8 mouse cellular contexts compared by ENCODE assay signal in genomic region chr10:85044732-85045720, GRCm38 (mm10). TPM values are rescaled to one million over a fixed set of nuclear protein-coding genes. Genes with fewer than 3 reads are reported as not detected.
A peak's percentile ranks its signal among the peaks of the same experiment; 100 is the strongest.
DNase-seq lines count a peak whose midpoint lies in the region; ATAC-seq lines count a peak whose summit lies in the region.

No protein-coding gene starts in this region.

- peak overlapping the region; percentile 51 for H3K4me3 ChIP-seq in embryonic facial prominence, embryonic 10.5 days
- H3K4me3 ChIP-seq in heart, embryonic 10.5 days = peak overlapping the region; percentile 57
- peak overlapping the region; percentile 25 for H3K4me3 ChIP-seq in kidney, embryonic 14.5 days (ENCODE audit: low read length)
- peak overlapping the region; percentile 37 for H3K4me3 ChIP-seq in liver, embryonic 12.5 days

- peak; percentile 22 to 33 for DNase-seq in adrenal gland, adult 18-20 months (ENCODE audit: low spot score in 2 of 2)
- DNase-seq in embryonic facial prominence, embryonic 10.5 days (ENCODE audit: low spot score) = peak; percentile 72
- no peak for DNase-seq in heart, embryonic 10.5 days (ENCODE audit: low spot score)
- peak; percentile 54 for DNase-seq in naive thymus-derived CD4-positive, alpha-beta T cell, adult 2 months (ENCODE audit: low read depth)
- DNase-seq in thymus, postnatal 14 days = peak; percentile 61

- 9% methylated on average over 24 of the region's 24 CpGs for WGBS in embryonic facial prominence, embryonic 10.5 days
- WGBS in heart, embryonic 10.5 days = 6% methylated on average over 24 of the region's 24 CpGs
- WGBS in kidney, embryonic 14.5 days = 11% methylated on average over 24 of the region's 24 CpGs
- 10% methylated on average over 24 of the region's 24 CpGs for WGBS in liver, embryonic 12.5 days (ENCODE audit: insufficient replicate concordance)

- H3K36me3 ChIP-seq in embryonic facial prominence, embryonic 10.5 days (replicated peaks) = no peaks in the 10 kb centered on the region
- no peaks in the 10 kb centered on the region for H3K36me3 ChIP-seq in heart, embryonic 10.5 days
- no peaks in the 10 kb centered on the region for H3K36me3 ChIP-seq in kidney, embryonic 14.5 days (ENCODE audit: control insufficient read depth, insufficient read depth, low read length)
- H3K36me3 ChIP-seq in liver, embryonic 12.5 days = no peaks in the 10 kb centered on the region

- peak overlapping the region; percentile 44 for H3K9ac ChIP-seq in kidney, embryonic 14.5 days (ENCODE audit: low read depth, low read length)
- peak overlapping the region; percentile 29; the same call in 1 of the 2 replicates for H3K9ac ChIP-seq in liver, embryonic 12.5 days

- H3K27me3 ChIP-seq in embryonic facial prominence, embryonic 10.5 days (replicated peaks; ENCODE audit: low read depth, poor library complexity, severe bottlenecking) = peaks cover 26% of the 10 kb centered on the region; the same call in 1 of the 2 replicates
- H3K27me3 ChIP-seq in heart, embryonic 10.5 days (ENCODE audit: insufficient read depth, poor library complexity, severe bottlenecking) = no peaks in the 10 kb centered on the region
- H3K27me3 ChIP-seq in kidney, embryonic 14.5 days (ENCODE audit: control insufficient read depth, insufficient read depth, low read length) = no peaks in the 10 kb centered on the region
- H3K27me3 ChIP-seq in liver, embryonic 12.5 days (replicated peaks) = no peaks in the 10 kb centered on the region

- peak overlapping the region; percentile 46 for H3K4me2 ChIP-seq in kidney, embryonic 14.5 days (replicated peaks; ENCODE audit: low read depth, low read length)
- H3K4me2 ChIP-seq in liver, embryonic 12.5 days = peak overlapping the region; percentile 64

- no peaks in the 10 kb centered on the region for H3K9me3 ChIP-seq in embryonic facial prominence, embryonic 10.5 days
- H3K9me3 ChIP-seq in heart, embryonic 10.5 days = no peaks in the 10 kb centered on the region
- no peaks in the 10 kb centered on the region for H3K9me3 ChIP-seq in kidney, embryonic 14.5 days (ENCODE audit: control insufficient read depth, low read length)
- no peaks in the 10 kb centered on the region; the same call in 1 of the 2 replicates for H3K9me3 ChIP-seq in liver, embryonic 12.5 days (replicated peaks)

- ATAC-seq in CD4-positive, CD25-positive, alpha-beta regulatory T cell, adult 4 months = peak; percentile 67
- ATAC-seq in kidney, embryonic 14.5 days (ENCODE audit: low FRiP score, low TSS enrichment) = peak; percentile 41; the same call in 1 of the 2 replicates
- no peak for ATAC-seq in liver, embryonic 12.5 days

- peaks cover 17% of the 10 kb centered on the region for H3K4me1 ChIP-seq in embryonic facial prominence, embryonic 10.5 days
- H3K4me1 ChIP-seq in heart, embryonic 10.5 days = peaks cover 5% of the 10 kb centered on the region
- peaks cover 6% of the 10 kb centered on the region; the same call in 1 of the 2 replicates for H3K4me1 ChIP-seq in kidney, embryonic 14.5 days (ENCODE audit: control insufficient read depth, insufficient read depth, low read length)
- H3K4me1 ChIP-seq in liver, embryonic 12.5 days = peaks cover 9% of the 10 kb centered on the region; the same call in 1 of the 2 replicates

- peak overlapping the region; percentile 78 for H3K27ac ChIP-seq in embryonic facial prominence, embryonic 10.5 days (replicated peaks)
- peak overlapping the region; percentile 86 for H3K27ac ChIP-seq in heart, embryonic 10.5 days
- no peak overlapping the region for H3K27ac ChIP-seq in kidney, embryonic 14.5 days (ENCODE audit: low read depth, low read length)
- no peak overlapping the region for H3K27ac ChIP-seq in liver, embryonic 12.5 days

RNA-seq across cellular contexts. Expression of gene Fhl4, which starts 57.3 kb away (rescaled TPM):
- 1 to 10 TPM in 1 of 2 experiments, under 1 TPM in 1; 0.31 to 1.1 TPM for polyA plus RNA-seq in CD4-positive, CD25-positive, alpha-beta regulatory T cell, adult 4 months (2017; shearing (Covaris generic))
- total RNA-seq in adrenal gland, adult 18-20 months (2021) = under 1 TPM; 0.19 to 0.27 TPM
- polyA plus RNA-seq in embryonic facial prominence, embryonic 10.5 days (2016; fragmentation: Nextera tagmentation; extraction: Ambion mirVana) = 0.70 and 0.96 TPM in 2 replicates
- 1.1 and 1.4 TPM in 2 replicates for polyA plus RNA-seq in heart, embryonic 10.5 days (2016; fragmentation: Nextera tagmentation; extraction: Ambion mirVana)
- 1.4 and 1.6 TPM in 2 replicates for polyA plus RNA-seq in kidney, embryonic 14.5 days (2014; fragmentation: Nextera tagmentation; extraction: Ambion mirVana)
- 0.38 and 0.67 TPM in 2 replicates for polyA plus RNA-seq in liver, embryonic 12.5 days (2016; fragmentation: Nextera tagmentation; extraction: Ambion mirVana)

RNA-seq across cellular contexts. Expression of gene Tmem263, which starts 57.4 kb away (rescaled TPM):
- 10 to 100 TPM; 27.5 to 31.7 TPM for polyA plus RNA-seq in CD4-positive, CD25-positive, alpha-beta regulatory T cell, adult 4 months (2017; shearing (Covaris generic))
- 10 to 100 TPM; 18.2 to 18.8 TPM for total RNA-seq in adrenal gland, adult 18-20 months (2021)
- polyA plus RNA-seq in embryonic facial prominence, embryonic 10.5 days (2016; fragmentation: Nextera tagmentation; extraction: Ambion mirVana) = 54.0 and 60.2 TPM in 2 replicates
- 52.5 and 59.8 TPM in 2 replicates for polyA plus RNA-seq in heart, embryonic 10.5 days (2016; fragmentation: Nextera tagmentation; extraction: Ambion mirVana)
- 50.8 and 75.9 TPM in 2 replicates for polyA plus RNA-seq in kidney, embryonic 14.5 days (2014; fragmentation: Nextera tagmentation; extraction: Ambion mirVana)
- polyA plus RNA-seq in liver, embryonic 12.5 days (2016; fragmentation: Nextera tagmentation; extraction: Ambion mirVana) = 24.7 and 25.0 TPM in 2 replicates

Comparison
In these comparisons a context has a peak if more than half of its experiments do, and no peak if none do; other contexts are left out.
1. H3K27ac ChIP-seq: peak in embryonic facial prominence, embryonic 10.5 days (single experiment) and heart, embryonic 10.5 days (single experiment); none in kidney, embryonic 14.5 days (single experiment) and liver, embryonic 12.5 days (single experiment).
2. Peak in every context shown above with its lines, with median percentiles within 50 percentile points of each other: H3K4me3 ChIP-seq.